Mouse (Mus musculus) erythroblast, adult 5-6 weeks (primary cell): ENCODE results near the gene Mrfap1. TPM values are rescaled to one million over a fixed set of nuclear protein-coding genes. Genes with fewer than 3 reads are reported as not detected.

Source experiments
- ATAC-seq: replicated peaks from 2 replicates; pipeline ENCODE4 v1.8.0; 2016; ENCODE audit warnings: moderate number of reproducible peaks, mild to moderate bottlenecking, moderate TSS enrichment, inconsistent platforms; ENCODE audit not compliant: poor library complexity, low FRiP score, severe bottlenecking
- total RNA-seq, 2 experiments: library from RNA; stranded (forward) in 1 of 2; stranded (reverse) in 1 of 2; fragments of 150-400 nt in 1 of 2; fragments of 200-764, 138-1000 nt in 1 of 2; gene quantifications; 2 replicates each; pipeline versions ENCODE4 v1.2.3 to v1.2.4; 2015 to 2017; ENCODE audit warnings: low replicate concordance in 2 of 2

Mrfap1 gene
- 59.8 and 66.9 TPM in 2 replicates for total RNA-seq (2015; ENCODE audit: low replicate concordance)
- total RNA-seq (2017; ENCODE audit: low replicate concordance) = 68.3 and 88.4 TPM in 2 replicates

DNA sequence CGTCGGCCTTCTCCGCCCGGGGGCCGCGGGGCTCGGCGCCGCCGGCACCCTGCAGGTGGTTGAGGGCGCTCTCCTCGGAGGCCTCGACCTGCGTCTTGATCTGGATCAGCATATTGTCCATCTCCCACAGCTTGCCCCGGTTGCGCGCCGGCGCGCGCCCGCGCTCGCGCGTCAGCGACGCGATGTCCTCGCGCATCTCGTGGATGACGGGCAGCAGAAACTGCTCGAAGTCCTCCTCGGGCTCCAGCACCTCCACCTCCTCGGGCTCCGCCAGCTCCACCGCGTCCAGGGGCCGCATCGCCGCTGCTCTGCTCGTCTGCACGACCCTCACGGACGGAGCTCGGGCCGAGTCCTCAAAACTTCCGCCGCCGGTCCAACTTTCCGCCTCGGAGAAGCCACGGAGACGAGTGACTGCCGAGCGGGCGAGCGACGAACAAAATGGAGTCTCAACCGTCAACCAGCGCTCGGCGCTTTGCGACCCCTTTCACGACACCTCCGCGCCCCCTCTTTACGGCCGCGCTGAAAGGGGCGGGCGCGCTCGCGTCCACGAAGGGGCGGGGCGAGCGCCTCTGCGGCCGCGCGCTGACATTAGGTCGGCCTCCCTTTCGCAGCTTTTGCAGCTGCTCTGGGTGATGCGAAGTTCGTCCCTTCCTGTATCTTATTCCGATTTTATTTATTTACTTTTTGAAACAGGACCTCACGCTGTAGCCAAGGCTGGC is at the start of gene Mrfap1:
TSS of gene Mrfap1 (minus strand) at position 477 of the 719 bp plus-strand sequence.
- ATAC-seq = peak; percentile 87

DNA sequence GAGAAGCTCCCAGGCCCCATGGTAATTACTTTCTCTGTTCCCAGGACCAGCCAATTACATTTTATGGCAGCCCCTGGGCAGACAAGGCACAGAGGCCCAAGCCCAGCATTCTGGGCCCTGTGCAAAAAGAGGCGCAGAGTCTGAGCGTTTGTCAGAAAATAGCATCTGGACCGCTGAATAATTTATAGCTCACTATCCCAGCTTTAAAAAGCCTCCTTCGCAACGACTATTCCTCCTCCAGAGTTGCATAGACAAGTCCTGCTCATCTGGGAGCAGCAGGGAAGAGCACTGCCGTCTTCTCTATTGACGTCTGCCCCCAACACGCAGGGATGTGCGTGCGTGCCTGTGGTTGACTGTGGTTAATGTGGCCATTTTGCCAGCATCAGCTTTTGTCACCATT is 47.9 kb upstream of the Mrfap1 start:
- no peak for ATAC-seq

GRCm38 (mm10) chr5:36841701-36842100 is 45.1 kb upstream of the Mrfap1 start:
- ATAC-seq = no peak

GRCm38 (mm10) chr5:36840092-36840491 is 43.5 kb upstream of the Mrfap1 start:
- ATAC-seq = no peak

DNA sequence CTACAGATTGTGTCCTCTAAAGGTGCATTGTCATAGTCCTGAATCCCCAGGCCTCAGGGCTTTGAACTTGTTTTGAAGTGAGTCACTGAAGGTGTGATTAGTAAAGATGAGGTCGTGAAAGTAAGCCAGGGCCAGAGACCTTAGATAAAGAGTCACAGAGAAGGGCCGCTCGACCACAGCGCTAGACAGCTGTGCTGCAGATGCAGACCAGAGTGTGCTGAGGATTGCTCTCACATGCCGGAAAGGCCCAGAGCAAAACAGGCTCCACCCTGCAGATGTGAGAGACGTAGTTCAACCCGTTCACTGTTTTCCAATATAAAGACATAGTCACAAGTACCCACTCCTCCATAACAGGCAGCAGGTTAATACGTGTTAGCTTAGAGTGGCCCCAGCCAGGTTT is 43.0 kb upstream of the Mrfap1 start:
- no peak for ATAC-seq

GRCm38 (mm10) chr5:36839032-36839431 is 42.5 kb upstream of the Mrfap1 start:
- no peak for ATAC-seq

GRCm38 (mm10) chr5:36835933-36836332 is 39.4 kb upstream of the Mrfap1 start:
- peak; percentile 63 for ATAC-seq

- ATAC-seq = no peak
These were observed 34.7 kb upstream of the Mrfap1 start for GRCm38 (mm10) chr5:36831272-36831671.

DNA sequence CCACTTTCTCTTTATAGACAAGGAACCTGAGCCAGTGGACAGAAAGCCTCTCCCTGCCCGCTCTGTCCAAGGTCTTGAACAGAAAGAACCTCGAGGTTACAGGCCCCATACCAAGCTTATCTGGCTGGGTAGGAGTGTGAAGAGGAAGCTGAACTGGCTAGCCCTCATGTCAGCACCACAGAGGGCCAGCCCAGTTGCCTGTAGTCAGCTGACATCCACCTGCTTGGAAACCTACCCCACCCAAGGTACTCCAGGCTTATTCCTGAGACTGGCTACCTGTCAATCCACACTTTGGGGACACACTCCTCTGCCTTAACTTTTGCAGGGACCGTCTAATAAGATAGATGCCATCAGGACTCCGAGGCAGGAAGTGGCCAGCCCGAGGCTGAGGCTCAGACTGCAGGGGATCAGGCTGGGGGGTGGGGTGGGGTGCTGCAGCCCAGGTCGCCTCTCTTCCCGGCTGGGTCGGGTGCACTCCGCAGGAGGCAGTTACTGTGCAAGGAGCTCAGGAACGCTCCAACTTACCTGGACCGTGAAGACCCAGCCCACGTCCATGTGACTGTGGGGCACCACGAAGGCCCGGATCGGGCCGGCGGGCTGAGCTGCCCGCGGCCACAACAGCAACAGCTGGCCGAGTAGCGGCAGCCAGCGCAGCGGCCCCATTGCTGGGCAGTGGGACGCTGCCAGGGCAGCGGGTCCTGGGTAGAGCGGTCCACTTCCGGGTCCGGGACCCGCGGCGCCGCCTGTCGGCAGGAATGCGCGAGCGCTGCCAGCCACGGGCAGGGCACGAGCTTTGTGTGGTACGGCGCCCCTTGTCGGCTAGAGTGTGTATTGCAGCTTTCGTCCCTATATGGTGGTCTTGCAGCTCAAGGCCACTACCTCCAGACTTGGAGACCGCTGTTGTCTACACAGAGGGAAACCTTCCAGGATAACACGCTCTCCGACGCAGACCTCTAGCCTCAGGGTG is 33.6 kb upstream of the Mrfap1 start, which contains the start of gene Man2b2:
TSS of gene Man2b2 (minus strand) at position 741 of the 967 bp plus-strand sequence.
- peak; percentile 75 for ATAC-seq

DNA sequence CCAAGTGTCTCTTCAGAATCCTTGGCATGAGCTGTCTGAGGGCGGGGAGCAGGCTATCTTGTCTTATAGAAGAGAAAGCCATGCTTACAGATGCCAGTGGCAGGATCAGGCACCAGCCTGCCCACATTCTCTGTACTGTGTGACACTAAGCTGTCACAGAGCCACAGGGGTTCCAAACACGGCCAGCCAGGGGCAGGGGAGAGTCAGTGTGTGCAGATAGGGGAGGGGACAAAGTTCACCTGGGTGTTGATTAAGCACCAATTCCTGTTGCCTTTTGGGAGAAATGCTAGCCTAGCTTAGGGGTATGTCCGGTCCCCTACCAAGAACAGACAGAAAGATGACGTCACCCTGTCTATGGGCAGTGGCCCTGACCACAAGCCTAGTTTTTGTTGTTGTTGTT is 32.5 kb upstream of the Mrfap1 start:
- ATAC-seq = no peak

- ATAC-seq = no peak
These were observed 26.3 kb upstream of the Mrfap1 start for GRCm38 (mm10) chr5:36822907-36823306.

GRCm38 (mm10) chr5:36820142-36820541 is 23.6 kb upstream of the Mrfap1 start:
- ATAC-seq = peak; percentile 47

- 0 out of 2 replicates have a peak, but pooled peaks have one; percentile 2 for ATAC-seq
These were observed 23.2 kb upstream of the Mrfap1 start for GRCm38 (mm10) chr5:36819742-36820141.

DNA sequence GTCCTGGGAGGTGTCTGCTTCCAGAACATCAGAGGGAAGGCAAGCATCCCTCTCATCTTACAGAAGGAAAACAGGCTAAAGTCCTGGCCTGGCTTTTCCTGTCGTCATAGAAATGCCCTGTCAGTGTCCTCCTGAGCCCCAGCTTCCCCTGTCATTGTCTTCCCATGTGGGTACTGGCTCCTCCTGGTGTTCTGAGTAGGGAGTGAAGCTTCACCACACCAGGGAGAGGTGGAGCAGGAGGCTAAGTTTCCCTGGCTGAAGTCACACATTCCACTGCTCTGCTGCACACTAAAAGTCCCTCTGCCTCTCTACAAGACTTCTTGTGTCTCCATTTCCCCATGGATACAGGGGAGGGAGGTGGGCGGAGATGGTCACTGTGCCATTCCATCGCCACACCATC is 21.2 kb upstream of the Mrfap1 start:
- ATAC-seq = no peak

- no peak for ATAC-seq
These were observed 18.0 kb upstream of the Mrfap1 start for GRCm38 (mm10) chr5:36814554-36814953.

- ATAC-seq = peak; percentile 59; the same call in 1 of the 2 replicates
These were observed 14.8 kb upstream of the Mrfap1 start for GRCm38 (mm10) chr5:36811413-36811812.

DNA sequence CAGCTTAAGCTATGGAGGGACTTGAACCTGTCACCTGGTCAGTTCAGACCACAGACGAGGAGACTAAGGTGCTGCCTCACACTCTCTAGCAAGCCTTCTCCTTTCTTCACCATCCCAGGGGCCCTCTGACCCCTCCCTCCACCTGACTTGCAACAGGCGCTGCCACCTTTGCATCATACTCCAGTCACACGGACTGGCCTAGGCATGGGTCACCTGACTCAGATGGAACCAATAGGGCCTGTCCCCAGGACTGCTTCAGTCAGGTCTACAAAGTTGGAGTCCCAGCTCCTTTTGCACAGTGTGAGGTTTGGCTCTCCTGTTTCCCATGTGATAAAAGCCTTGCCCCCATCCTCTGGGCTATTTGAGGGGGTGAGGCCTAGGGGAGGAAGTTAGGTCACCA is 14.1 kb upstream of the Mrfap1 start:
- no peak for ATAC-seq

DNA sequence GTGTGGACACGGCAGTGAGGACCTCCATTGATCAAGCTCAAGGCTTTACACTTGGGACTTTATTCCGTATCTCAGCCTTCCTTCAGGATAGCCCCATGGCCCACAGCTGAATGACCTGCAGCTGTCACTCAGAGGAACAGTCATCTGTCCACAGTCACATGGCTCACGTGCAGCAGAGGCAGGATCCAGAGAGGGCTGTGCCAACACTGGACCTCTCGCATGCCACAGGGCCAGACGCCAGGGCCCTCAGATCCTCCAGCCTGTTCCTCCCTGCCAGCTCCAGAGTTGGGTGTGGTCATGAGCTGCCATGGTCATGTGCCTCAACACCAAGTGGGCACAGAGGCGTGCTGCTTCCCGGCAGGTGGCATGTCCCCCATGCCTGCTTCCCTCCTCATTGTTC is 12.6 kb upstream of the Mrfap1 start:
- ATAC-seq = no peak

DNA sequence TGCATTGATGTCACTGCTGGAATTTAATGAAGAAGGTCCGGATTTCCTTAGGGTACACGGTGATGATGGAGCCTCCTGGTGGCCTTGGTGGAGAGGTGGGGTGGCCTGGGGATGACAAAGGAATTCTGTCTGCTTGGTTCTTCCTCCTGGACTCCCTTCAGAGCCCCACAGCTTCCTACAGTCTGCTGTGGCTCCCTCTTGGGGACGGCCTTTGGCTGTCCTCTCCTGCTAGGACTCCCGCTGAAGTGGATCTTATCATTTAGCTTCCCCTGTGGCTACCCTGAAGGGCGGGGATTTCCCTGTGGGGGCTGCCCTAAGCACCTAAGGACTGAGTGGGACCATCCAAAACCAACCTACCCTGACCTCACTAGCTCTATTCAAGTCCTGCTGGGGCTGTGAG is 10.5 kb upstream of the Mrfap1 start:
- no peak for ATAC-seq

GRCm38 (mm10) chr5:36797291-36797690 is 719 bp upstream of the Mrfap1 start:
- no peak for ATAC-seq
